Mouse (Mus musculus) ES-Bruce4 (cell line): ENCODE measurements around the gene Enah. TPM values are rescaled to one million over a fixed set of nuclear protein-coding genes. Genes with fewer than 3 reads are reported as not detected.

Source experiments
- H3K27ac ChIP-seq: 2 replicates; pipeline ENCODE4 v1.5.1; 2012; ENCODE audit warnings: low read length, inconsistent platforms; ENCODE audit not compliant: insufficient read depth
- H3K27me3 ChIP-seq: 2 replicates; pipeline ENCODE4 v1.6.1; 2012; ENCODE audit warnings: mild to moderate bottlenecking, low read length, inconsistent platforms; ENCODE audit not compliant: control insufficient read depth, poor library complexity, insufficient read depth, severe bottlenecking
- H3K36me3 ChIP-seq: 2 replicates; pipeline ENCODE4 v1.6.1; 2012; ENCODE audit warnings: inconsistent platforms, mild to moderate bottlenecking, low read length, moderate library complexity; ENCODE audit not compliant: control insufficient read depth, poor library complexity, insufficient read depth, severe bottlenecking
- H3K4me1 ChIP-seq: one replicate; pipeline ENCODE4 v1.8.1; 2011; ENCODE audit warnings: low read length; ENCODE audit not compliant: control insufficient read depth, insufficient read depth
- H3K4me3 ChIP-seq: 2 replicates; pipeline ENCODE4 v1.5.1; 2011; ENCODE audit warnings: low read depth, mild to moderate bottlenecking, low read length
- H3K9ac ChIP-seq: 2 replicates; pipeline ENCODE4 v1.6.1; 2012; ENCODE audit warnings: low read depth, mild to moderate bottlenecking, inconsistent platforms; ENCODE audit not compliant: poor library complexity, severe bottlenecking
- H3K9me3 ChIP-seq: replicated peaks from 2 replicates; pipeline ENCODE4 v1.6.1; 2012; ENCODE audit warnings: mild to moderate bottlenecking, low read length, inconsistent platforms; ENCODE audit not compliant: control insufficient read depth, poor library complexity, insufficient read depth, severe bottlenecking
- CTCF ChIP-seq: IDR thresholded peaks from one replicate; pipeline ENCODE4 v1.8.1; 2011; ENCODE audit warnings: low read depth, low read length
- EP300 ChIP-seq: IDR thresholded peaks from 2 replicates; pipeline ENCODE4 v1.6.1; 2011; ENCODE audit warnings: low read depth, low read length; ENCODE audit not compliant: insufficient read depth
- POLR2A ChIP-seq: IDR thresholded peaks from one replicate; pipeline ENCODE4 v1.8.1; 2011; ENCODE audit warnings: low read length; ENCODE audit not compliant: insufficient read depth
- polyA plus RNA-seq: library from polyadenylated mRNA; stranded (reverse); fragments of >200 nt; gene quantifications from 2 replicates; pipeline ENCODE4 v1.2.4, GENCODE M21; 2011; ENCODE audit warnings: low read depth; ENCODE audit not compliant: missing spikeins, insufficient read depth, insufficient read length

The Enah gene
- polyA plus RNA-seq = 357 and 369 TPM in 2 replicates

DNA sequence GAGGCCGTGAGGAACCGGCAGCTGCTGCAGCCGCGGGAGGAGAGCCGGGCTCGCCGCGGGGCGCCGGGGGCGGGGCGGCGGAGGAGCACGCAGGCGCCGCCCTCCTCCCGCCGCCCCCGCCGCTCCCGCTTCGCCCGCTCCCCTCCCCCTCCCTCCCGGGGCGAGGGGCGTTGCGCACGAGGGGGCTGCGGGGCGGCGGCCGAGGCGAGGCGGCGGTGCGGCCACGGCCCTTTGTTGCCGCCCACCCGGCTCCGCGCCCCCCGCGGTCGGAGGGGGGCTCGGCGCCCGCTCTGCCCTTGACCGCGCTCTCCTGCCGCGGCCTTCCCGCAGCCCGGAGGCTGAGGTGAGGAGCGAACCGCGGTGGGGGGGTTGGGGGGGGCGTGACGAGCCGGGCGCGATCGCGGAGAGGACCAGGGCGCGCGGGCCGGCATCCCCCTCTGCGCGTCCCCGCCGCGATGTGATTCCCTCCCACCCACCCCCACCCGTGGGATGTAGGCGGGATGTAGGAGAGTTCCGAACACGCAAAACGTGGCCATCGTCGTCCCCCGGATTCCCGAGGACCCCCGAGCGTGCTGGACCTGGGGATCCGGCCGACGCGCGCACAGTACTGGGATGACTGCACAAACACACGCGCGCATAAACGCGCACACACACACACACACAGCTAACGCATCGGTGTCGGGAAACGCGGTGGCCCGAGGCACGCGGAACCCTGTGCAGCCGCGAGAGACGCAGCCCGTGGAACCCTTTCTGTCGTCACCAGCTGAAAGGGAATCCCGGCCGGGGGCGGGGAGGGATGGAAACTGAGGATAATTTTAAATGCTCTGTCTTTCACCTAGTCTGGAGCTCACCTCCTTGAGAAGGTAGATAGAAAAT, at the start of gene Enah:
Enah (minus strand) TSS at position 65 of the 876 bp plus-strand sequence.
- H3K27me3 ChIP-seq = no peaks in the 10 kb centered on the region
- H3K27ac ChIP-seq = peak within 1 kb of the TSS; percentile 94
- H3K36me3 ChIP-seq = peaks cover 13% of the 10 kb centered on the region
- peak within 1 kb of the TSS; percentile 100 for H3K4me3 ChIP-seq
- TF ChIP-seq EP300 (no peak), POLR2A (no peak), CTCF (no peak)
- peak within 1 kb of the TSS; percentile 100 for H3K9ac ChIP-seq
- no peaks in the 10 kb centered on the region for H3K4me1 ChIP-seq
- no peaks in the 10 kb centered on the region for H3K9me3 ChIP-seq

- TF ChIP-seq EP300 = no peak
- TF ChIP-seq CTCF = no peak
- no peak for TF ChIP-seq POLR2A
- Histone ChIP-seq H3K9me3 (no peaks in the 10 kb centered on the region), H3K9ac (no peak overlapping the region), H3K36me3 (no peaks in the 10 kb centered on the region), H3K4me3 (no peak overlapping the region), H3K27ac (no peak overlapping the region), H3K27me3 (no peaks in the 10 kb centered on the region), H3K4me1 (peaks cover 5% of the 10 kb centered on the region)
Measured at GRCm38 (mm10) chr1:182068136-182068535, 48.3 kb upstream of the Enah start.

DNA sequence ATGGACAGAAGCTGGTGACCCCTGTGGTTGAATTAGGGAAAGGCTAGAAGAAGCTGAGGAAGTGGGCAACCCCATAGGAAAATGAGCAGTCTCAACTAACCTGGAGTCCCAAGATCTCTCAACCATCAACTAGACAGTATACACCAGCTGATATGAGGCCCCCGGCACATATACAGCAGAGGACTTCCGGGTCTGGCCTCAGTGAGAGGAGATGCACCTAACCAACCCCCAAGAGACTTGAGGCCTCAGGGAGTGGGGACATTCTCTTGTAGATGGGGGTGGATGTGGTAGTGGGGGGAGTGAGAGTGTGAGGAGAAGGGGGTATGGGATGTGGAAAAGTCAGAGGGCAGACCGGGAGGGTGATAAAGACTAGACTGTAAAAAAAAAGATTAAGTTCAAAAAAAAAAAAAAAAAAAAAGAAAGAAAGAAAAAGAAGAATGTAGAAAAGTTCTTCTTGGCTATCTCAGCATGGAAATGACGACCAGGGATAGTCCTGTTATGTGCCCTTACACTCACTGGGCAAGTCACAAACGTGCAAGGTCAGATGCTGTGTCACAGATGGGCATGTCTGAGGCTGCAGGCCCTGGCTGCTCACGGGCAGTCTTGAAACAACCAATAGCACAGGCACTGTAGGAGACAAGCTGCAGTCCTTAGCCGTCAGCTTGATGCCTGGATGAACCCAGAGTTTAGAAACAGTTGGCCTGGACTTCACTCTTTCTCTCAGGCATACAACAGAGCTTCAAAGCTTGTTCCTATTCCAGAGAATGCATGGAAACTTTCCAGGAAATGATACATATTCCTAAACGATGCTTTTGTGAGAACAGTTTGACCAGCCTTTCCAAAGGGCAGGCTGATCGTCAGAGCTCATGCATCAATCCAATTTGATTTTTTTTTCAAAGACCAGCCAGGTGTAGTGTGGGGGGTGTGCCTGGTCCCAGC, 47.0 kb upstream of the Enah start:
- TF ChIP-seq POLR2A (no peak), EP300 (no peak), CTCF (no peak)

GRCm38 (mm10) chr1:182063716-182064115, 43.9 kb upstream of the Enah start:
- 0 out of 2 replicates have a peak overlapping the region, but pooled peaks have one; percentile 3 for H3K9ac ChIP-seq
- no peaks in the 10 kb centered on the region for H3K36me3 ChIP-seq
- TF ChIP-seq EP300 (0 out of 2 replicates have a peak, but pooled peaks have one; percentile 24), POLR2A (no peak), CTCF (no peak)
- H3K4me3 ChIP-seq = peak overlapping the region; percentile 1; the same call in 1 of the 2 replicates
- peaks cover 2% of the 10 kb centered on the region for H3K4me1 ChIP-seq
- H3K9me3 ChIP-seq = no peaks in the 10 kb centered on the region
- no peaks in the 10 kb centered on the region for H3K27me3 ChIP-seq
- H3K27ac ChIP-seq = peak overlapping the region; percentile 6; the same call in 1 of the 2 replicates

More for the DNA sequence above, 47.0 kb upstream of the Enah start:
- H3K4me1 ChIP-seq = peaks cover 2% of the 10 kb centered on the region
- H3K36me3 ChIP-seq = no peaks in the 10 kb centered on the region
- H3K27ac ChIP-seq = no peak overlapping the region
- no peak overlapping the region for H3K4me3 ChIP-seq
- no peaks in the 10 kb centered on the region for H3K9me3 ChIP-seq
- H3K9ac ChIP-seq = no peak overlapping the region
- no peaks in the 10 kb centered on the region for H3K27me3 ChIP-seq

DNA sequence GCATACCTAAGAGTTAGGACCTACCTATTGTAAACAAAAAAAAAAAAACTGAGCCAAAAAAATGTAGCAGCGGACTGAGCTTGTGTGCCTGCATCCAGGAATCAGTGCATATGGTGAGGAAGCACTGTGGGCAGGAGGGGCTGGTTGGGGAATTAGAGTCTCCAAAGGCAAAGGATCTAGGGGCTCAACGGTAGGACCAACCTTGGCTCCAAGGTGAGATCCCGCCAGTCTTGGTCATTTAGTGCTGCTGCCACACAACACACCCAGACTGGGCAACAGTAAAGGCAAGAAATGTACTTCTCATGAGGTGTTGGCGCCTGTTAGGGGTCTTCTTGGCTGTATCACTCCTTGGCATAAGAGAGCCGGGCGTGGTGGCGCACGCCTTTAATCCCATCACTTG, 43.0 kb upstream of the Enah start:
- H3K4me3 ChIP-seq = no peak overlapping the region
- no peak overlapping the region for H3K27ac ChIP-seq
- no peak for TF ChIP-seq CTCF
- TF ChIP-seq EP300 = no peak
- TF ChIP-seq POLR2A = no peak
- no peaks in the 10 kb centered on the region for H3K9me3 ChIP-seq
- H3K4me1 ChIP-seq = no peaks in the 10 kb centered on the region
- no peaks in the 10 kb centered on the region for H3K27me3 ChIP-seq
- H3K9ac ChIP-seq = no peak overlapping the region
- H3K36me3 ChIP-seq = no peaks in the 10 kb centered on the region
